Mouse (Mus musculus) c-Kit-positive CD71-positive TER-119-negative erythroid progenitor cells, embryonic 14.5 days (primary cell): ENCODE data around the gene Atp6v0d1.
"Not testable (repeated sequence)": the region's sequence is repeated elsewhere in the genome, so short reads cannot be mapped to it uniquely, and the experiment has no call there.

Experiments used
- DNase-seq: peaks from one replicate; pipeline ENCODE4 v3.0.0-alpha.2; 2013; ENCODE audit warnings: low read depth

The Atp6v0d1 gene

GRCm38 (mm10) chr8:105565952-105566702 lies at the start of gene Atp6v0d1:
TSS of gene Atp6v0d1 (minus strand) at chr8:105566047.
- DNase-seq = peak; percentile 100

GRCm38 (mm10) chr8:105613830-105614511 lies 48.1 kb upstream of the Atp6v0d1 start:
- DNase-seq = no peak

- no peak for DNase-seq
Measured at GRCm38 (mm10) chr8:105613037-105613436, 47.2 kb upstream of the Atp6v0d1 start.

- no peak for DNase-seq
Measured at GRCm38 (mm10) chr8:105611836-105612235, 46.0 kb upstream of the Atp6v0d1 start.

DNA sequence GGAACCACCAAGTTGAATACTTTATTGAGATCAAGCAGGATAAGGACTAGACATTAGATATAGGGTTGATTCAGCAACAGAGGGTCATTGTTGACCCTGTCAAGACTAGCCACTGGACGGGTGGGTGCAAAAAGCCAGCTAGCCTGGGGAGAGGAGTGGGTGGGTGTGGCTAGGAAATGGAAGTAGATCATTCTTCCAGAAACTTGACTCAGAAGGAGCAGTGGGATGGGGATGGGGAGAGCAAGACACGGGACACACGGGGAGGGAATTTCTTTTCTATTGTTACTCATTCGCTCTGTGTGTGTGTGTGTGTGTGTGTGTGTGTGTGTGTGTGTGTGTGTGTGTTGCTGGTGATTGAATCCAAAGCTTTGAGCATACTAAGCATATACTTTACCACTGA lies 43.9 kb upstream of the Atp6v0d1 start:
- no peak for DNase-seq

GRCm38 (mm10) chr8:105609355-105609754 lies 43.5 kb upstream of the Atp6v0d1 start:
- DNase-seq = no peak

DNA sequence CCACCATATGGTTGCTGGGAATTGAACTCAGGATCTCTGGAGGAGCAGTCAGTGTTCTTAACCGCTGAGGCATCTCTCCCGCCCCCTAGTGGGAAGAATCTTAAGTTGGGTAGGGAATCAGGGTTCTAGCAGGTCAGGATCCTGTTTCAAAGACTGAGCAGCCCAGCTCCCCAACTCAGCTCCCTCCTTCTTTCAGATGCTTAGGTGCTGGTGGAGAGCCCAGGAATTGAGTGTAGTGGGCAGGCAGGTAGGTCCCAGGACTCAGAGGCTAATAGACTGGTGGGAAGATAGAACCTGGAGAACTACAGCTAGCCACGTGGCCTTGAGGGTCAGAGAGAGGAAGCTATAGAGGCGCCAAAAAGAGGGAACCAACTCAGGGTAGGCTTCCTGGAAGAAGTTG lies 41.8 kb upstream of the Atp6v0d1 start:
- DNase-seq = no peak

DNA sequence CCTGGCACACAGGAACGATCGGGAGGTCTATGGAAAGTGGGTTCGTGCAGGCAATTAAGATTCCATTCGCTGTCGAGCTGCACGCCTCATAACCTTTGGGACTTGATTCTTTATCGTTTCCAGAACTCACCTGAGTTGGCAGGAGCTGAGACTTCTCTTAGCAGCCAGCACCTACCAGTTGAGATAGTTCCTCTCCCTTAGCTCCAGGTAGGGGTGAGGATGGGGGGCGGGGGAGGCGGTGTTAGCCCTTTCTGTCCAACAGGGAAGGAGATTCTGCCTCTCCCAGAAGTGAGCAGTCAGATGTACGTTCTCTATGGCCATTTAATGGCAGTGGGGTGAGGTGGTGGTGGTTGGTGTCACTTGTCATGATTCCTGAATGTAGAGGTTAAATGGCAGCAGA lies 41.2 kb upstream of the Atp6v0d1 start:
- no peak for DNase-seq

DNA sequence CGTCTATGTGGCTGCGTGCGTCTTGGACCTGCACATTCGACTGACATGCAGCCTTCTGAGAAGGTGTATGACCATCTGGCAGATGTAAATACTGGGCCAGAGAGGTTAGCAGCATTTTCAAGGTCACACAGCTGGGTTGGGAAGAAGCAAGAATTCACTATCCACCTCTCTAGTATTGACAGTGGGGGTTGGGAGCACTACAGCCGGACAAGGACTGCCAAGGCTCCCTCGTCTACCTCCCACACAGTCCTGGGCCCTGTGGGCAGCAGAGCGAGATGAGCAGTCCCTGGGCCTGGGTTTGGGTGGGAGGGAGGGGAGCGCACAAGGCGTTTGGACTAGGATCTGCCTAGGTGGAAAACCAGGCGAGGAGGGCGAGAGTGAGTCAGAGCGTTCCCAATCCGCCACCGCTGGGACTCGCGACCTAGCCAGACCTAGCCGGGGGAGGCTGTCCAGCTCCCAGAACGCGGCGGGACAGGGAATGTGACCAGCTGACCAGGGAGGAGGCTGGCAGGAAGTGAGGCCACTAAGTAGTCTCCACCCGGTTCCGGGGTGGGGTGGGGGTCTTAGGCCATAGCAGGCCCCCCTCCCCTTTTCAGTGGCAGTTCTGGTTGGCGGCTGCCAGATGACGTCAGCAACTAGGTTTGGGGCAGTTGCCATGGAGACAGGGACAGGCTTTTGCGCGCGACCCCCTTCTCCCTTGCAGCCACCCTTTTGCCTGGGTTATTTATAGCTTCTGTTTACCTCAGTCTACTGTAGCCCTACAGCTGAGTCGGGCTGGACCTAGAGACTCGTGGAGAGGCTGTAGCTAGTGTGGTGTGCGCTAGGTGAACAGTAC lies 40.6 kb upstream of the Atp6v0d1 start:
- DNase-seq = no peak

DNA sequence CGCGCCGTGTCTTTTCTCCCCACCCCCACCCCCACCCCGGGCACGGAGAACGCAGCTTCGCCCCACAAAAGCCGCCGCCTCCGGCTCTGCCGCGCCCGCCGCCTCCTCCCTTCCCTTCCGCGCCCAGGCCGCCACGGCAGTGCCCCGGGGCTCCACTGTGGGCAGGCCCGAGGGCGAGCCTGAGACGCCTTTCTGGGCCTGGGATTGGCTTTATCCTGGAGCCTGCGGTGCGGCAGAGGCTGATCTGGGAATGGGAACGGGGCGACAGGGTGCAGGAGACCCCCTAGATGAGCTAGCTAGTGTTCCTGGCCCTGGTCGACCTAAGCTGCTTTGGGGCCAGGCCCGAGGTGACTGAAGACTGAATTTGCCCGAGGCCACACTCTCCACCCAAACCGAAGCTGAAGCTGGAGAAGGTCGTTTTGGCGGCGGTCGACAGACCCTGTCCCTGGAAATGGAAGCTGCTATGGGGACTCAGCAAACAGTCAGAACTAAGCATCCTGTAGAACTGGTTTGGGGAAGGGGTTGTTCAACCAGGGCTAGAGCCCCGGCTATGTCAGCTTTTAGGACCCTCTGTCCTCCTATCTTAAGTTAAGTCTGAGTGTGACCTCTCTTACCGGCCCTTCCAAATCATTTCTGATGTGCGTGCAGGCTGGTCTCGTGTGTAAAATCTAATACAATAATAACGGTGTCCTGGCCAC lies 39.8 kb upstream of the Atp6v0d1 start:
- DNase-seq = no peak

DNA sequence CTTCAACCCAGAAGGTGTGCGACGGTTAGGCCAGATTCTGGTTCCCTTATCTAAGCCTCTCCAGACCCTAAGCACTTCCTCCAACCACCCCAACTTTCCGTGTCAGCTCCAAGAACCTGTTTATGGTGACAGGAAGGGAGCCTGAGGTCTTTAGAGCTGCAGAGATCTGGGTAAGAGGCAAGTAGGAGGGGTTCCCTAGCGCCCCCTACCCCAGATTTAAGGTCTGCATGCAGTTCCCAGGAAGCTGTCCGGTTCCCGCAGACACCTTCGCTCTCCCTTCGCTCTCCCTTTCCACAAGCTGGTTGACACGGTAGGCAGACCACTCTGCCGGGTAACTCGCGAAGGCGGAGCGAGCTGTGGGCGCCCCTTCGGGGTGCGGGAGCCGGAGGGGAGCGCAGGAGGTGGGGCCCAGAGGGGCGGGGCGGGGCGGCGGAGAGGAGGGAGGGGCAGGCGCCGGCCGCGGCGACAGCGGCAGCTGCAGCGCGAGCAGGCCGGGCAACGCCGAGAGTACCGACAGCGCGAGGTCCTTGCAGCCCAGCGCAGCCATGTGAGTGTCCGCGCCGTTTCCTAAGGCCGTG lies 39.0 kb upstream of the Atp6v0d1 start, which contains the start of gene Ripor1:
Gene Ripor1 (plus strand): TSS at position 452 of the 578 bp plus-strand sequence.
- DNase-seq = no peak

GRCm38 (mm10) chr8:105602540-105602939 lies 36.7 kb upstream of the Atp6v0d1 start:
- not testable (repeated sequence) for DNase-seq

DNA sequence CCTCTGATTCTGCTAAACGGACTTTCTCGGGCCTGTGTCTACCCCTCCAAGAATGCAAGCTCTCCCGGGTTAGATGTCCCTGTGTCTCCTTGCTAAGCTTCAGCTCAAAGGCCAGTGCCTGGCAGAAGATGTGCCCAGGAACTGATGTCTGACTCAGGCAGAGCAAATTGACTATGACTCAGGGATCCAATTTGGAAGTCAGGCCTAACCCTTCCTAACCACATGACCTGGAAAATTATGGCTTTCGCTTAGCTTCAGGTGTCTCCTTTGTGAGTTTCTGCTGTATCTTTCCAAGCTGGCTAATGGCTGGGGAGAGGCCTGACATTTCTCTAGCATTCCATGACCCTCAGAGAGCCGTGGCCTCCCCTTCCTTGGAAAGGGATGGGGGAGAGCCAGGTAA lies 35.5 kb upstream of the Atp6v0d1 start:
- DNase-seq = no peak

GRCm38 (mm10) chr8:105598777-105599176 lies 32.9 kb upstream of the Atp6v0d1 start:
- no peak for DNase-seq

DNA sequence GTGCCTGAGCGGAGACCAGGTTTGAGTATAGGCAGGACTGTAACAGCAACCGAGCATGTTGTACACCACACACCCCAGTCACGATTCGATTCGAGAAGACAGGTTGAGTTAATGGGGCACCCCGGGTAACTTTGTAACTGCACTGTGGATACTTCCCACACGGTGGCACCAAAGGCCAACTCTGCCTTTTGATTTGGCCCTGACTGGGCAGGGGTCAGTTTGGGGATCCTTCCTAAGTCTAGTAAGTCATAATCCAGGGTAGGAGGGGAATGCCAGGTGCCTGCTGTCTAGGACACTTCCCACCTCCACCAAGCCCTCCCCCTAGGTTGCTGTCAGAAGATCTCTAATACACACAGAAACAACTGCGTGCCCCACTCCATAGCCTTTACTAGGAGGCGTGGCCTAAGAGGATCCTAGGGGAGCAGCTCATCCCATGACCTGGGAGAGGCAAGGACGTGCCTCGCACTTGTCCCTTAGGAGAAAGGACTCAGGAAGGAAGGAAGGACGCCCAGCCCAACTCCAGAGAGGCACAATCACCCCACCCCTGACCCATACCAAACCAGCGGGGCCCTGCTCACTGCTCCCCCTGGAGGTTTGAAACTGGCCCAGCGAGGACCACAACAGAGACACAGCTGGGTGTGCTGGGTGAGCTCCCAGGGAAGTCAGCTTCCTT lies 30.7 kb upstream of the Atp6v0d1 start:
- DNase-seq = peak; percentile 60

DNA sequence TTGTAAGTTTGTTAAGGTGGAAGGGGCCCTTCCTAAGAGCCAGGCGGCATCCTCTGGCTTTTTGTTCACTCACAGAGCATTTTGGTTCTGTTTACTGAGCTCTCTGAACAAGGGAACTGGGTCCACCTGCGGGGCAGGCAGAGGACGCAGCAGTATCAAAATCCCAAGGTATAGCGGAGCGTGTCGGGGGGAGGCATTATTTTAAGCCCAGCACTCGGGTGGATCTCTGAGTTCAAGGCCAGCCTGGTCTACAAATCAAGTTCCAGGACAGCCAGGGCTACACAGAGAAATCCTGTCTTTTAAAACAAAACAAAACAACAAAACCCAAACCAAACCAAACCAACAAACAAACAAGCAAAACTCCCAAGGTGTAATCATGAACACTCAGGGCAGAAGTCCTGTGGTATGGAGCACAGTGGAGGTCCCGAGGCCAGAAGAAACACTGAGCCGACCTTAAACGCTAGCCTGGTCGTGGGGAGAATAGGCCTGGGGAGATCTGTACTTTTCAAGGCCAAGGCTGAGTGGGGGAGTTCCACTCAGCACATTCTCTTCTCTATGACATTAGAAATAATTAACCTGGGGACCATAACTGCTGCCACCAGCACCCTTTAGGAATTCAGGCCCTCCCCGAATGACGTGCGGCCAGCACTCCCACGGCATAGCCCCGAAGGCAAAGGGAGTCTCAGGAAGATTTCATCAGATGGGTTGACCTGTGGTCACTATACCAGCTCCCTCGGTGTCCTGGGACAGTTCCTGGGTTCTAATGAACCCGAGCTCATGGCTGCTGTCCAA lies 28.8 kb upstream of the Atp6v0d1 start:
- no peak for DNase-seq

- DNase-seq = no peak
Measured at GRCm38 (mm10) chr8:105593859-105594258, 28.0 kb upstream of the Atp6v0d1 start.

DNA sequence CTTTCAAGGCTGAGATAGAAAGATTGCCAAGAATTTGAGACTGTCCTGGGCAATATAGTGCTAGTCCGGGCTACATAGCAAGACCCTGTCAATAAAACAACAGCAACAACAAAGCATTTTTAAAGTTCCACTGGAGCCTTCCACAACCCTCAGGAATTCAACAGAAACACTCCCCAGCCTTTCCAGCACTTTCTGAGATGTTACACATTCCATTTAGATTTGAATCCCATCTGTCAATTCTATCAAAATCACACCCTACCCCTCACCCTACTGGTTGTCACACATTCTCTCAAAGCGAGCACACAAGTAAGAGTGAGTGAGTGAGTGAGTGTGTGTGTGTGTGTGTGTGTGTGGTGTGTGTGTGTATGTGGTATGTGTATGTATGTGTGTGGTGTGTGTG lies 26.6 kb upstream of the Atp6v0d1 start:
- no peak for DNase-seq

DNA sequence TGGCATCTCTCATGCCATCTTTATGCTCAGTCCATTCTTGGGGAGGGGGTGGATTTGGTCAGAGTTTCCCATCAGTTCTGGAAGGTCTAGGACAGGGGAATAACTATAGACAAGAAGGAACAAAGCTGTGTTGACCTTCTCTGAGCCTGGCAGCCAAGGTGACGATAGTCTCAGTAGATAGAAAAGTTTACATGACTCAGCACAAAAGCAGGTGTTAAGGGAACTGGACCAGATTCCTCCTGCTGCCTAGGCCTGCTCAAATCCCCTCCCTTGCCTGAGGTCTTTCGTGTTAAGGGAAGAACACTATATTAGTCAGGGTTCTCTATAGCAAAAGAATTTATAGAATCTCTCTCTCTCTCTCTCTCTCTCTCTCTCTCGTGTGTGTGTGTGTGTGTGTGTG lies 13.9 kb upstream of the Atp6v0d1 start:
- no peak for DNase-seq

GRCm38 (mm10) chr8:105575538-105575937 lies 9.7 kb upstream of the Atp6v0d1 start:
- DNase-seq = no peak
